Mouse (Mus musculus) left cerebral cortex, adult 8-10 months (tissue): ENCODE results near the gene Atp10a. TPM values are rescaled to one million over a fixed set of nuclear protein-coding genes. Genes with fewer than 3 reads are reported as not detected.

ENCODE experiments used
- DNase-seq, 2 experiments: peaks; one replicate each; pipeline ENCODE4 v3.0.0; 2022; ENCODE audit warnings: low spot score in 2 of 2
- total RNA-seq, 4 experiments: library from RNA; stranded (reverse); gene quantifications; 2 replicates each; pipeline ENCODE4 v1.2.4; 2022

The Atp10a gene
- total RNA-seq, 4 experiments from 2014 or later, result 8.0 to 8.6 (median 8.5) TPM

GRCm38 (mm10) chr7:58690069-58690923, 34.3 kb downstream of the Atp10a start:
- DNase-seq, result peak in 1 of 2 experiments; percentile 11

- DNase-seq, result no peak
Measured at GRCm38 (mm10) chr7:58690997-58691596, 35.1 kb downstream of the Atp10a start.

GRCm38 (mm10) chr7:58692704-58693103, 36.7 kb downstream of the Atp10a start:
- no peak for DNase-seq

GRCm38 (mm10) chr7:58693342-58693741, 37.4 kb downstream of the Atp10a start:
- DNase-seq, result no peak

GRCm38 (mm10) chr7:58695661-58696060, 39.7 kb downstream of the Atp10a start:
- no peak for DNase-seq

GRCm38 (mm10) chr7:58697092-58697491, 41.1 kb downstream of the Atp10a start:
- no peak for DNase-seq

GRCm38 (mm10) chr7:58698738-58699442, 42.9 kb downstream of the Atp10a start:
- no peak for DNase-seq

GRCm38 (mm10) chr7:58701311-58701710, 45.3 kb downstream of the Atp10a start:
- DNase-seq, result no peak

GRCm38 (mm10) chr7:58705158-58705557, 49.2 kb downstream of the Atp10a start:
- DNase-seq, result no peak

GRCm38 (mm10) chr7:58709306-58709705, 53.3 kb downstream of the Atp10a start:
- no peak for DNase-seq

- no peak for DNase-seq
Measured at GRCm38 (mm10) chr7:58710312-58710711, 54.3 kb downstream of the Atp10a start.

GRCm38 (mm10) chr7:58711811-58712210, 55.8 kb downstream of the Atp10a start:
- DNase-seq, result no peak

GRCm38 (mm10) chr7:58715576-58716144, 59.7 kb downstream of the Atp10a start:
- no peak for DNase-seq

GRCm38 (mm10) chr7:58716626-58717025, 60.7 kb downstream of the Atp10a start:
- DNase-seq, result no peak

GRCm38 (mm10) chr7:58718556-58718955, 62.6 kb downstream of the Atp10a start:
- no peak for DNase-seq

GRCm38 (mm10) chr7:58719218-58719938, 63.4 kb downstream of the Atp10a start:
- DNase-seq, result no peak

- DNase-seq, result no peak
Measured at GRCm38 (mm10) chr7:58722250-58722649, 66.3 kb downstream of the Atp10a start.

- DNase-seq, result peak; percentile 16 to 86
Measured at GRCm38 (mm10) chr7:58730201-58730600, 74.2 kb downstream of the Atp10a start.

- no peak for DNase-seq
Measured at GRCm38 (mm10) chr7:58730831-58731230, 74.9 kb downstream of the Atp10a start.

GRCm38 (mm10) chr7:58732406-58732805, 76.4 kb downstream of the Atp10a start:
- DNase-seq, result peak in 1 of 2 experiments; percentile 41

GRCm38 (mm10) chr7:58733490-58733901, 77.5 kb downstream of the Atp10a start:
- DNase-seq, result no peak
